Mouse (Mus musculus) lung, adult 2 months (tissue): Measurements from ENCODE around the gene Mpdu1.

Source experiments
- CTCF ChIP-seq: fragments of 200-500 bp; IDR thresholded peaks from 2 replicates; pipeline ENCODE4 v1.5.1; 2011; ENCODE audit warnings: mild to moderate bottlenecking, low read length, control low read depth; ENCODE audit not compliant: insufficient read depth
- POLR2A ChIP-seq: fragments of 200-500 bp; IDR thresholded peaks from 2 replicates; pipeline ENCODE4 v1.6.1; 2011; ENCODE audit warnings: low read depth, mild to moderate bottlenecking, control low read depth, low read length, borderline replicate concordance; ENCODE audit errors: extremely low read depth

GRCm38 (mm10) chr11:69680136-69680855 is 17.9 kb upstream of the Mpdu1 start:
- TF ChIP-seq CTCF (no peak), POLR2A (no peak)
